Mouse (Mus musculus): ENCODE data around the gene Mark4. TPM values are rescaled to one million over a fixed set of nuclear protein-coding genes. Genes with fewer than 3 reads are reported as not detected.

The Mark4 gene
- polyA plus RNA-seq, 1 experiment from 2014 or later: 9.4 TPM

DNA sequence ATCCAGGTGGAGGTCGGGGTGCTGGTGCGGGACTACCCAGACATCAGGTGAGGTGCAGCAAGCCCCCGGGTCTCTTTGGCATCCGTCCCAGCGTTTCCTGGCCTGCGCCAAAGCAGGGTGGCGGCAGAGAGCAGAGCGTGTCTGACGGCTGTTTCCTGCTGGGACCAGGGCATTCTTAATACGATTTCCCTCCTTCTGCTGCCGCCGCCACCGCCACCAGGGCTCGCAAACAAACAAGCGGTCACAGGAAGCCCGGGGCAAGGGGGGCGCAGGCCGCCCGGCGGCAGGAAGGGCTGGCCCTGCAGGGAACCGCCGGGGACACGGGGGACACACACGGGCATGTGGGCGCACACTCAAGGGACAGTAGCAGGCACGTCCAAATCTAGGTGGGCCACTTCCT is 33.1 kb upstream of the Mark4 start:
- Histone ChIP-seq H3K27ac (peak overlapping the region; percentile 71), H3K9me3 (replicated peaks) (no peaks in the 10 kb centered on the region), H3K9ac (0 out of 2 replicates have a peak overlapping the region, but pooled peaks have one; percentile 19), H3K36me3 (no peaks in the 10 kb centered on the region), H3K27me3 (peaks cover 58% of the 10 kb centered on the region), H3K4me2 (peak overlapping the region; percentile 56), H3K4me1 (peaks cover 34% of the 10 kb centered on the region), H3K4me3 (replicated peaks) (peak overlapping the region; percentile 31)
- no peak for ATAC-seq (replicated peaks; ENCODE audit: low FRiP score)
- 3% methylated on average over 26 of the region's 26 CpGs for WGBS

DNA sequence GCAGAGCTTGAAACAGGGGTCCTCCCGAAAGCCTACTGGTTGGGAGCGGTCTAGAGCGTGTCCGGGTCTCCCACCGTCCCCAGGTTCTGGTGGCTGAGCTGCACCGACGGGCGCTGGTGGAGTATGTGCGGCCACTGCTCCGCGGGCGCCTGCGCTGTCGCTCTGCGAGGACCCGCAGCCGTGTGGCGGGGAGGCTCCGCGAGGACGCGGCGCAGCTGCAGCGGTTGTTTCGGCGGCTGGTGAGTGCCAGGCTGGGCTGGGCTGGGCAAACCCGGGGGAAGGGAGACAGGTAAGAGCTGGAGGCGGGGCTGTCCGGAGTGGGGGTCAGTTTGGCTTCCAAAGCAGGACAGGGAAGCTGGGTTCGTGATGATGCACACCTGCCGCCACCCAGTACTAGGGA is 30.9 kb upstream of the Mark4 start:
- H3K27me3 ChIP-seq: peaks cover 58% of the 10 kb centered on the region
- H3K9ac ChIP-seq: no peak overlapping the region
- WGBS: 12% methylated on average over 31 of the region's 31 CpGs
- ATAC-seq (replicated peaks; ENCODE audit: low FRiP score): 0 out of 2 replicates have a peak, but pooled peaks have one; percentile 50
- peak overlapping the region; percentile 47 for H3K4me2 ChIP-seq
- no peak overlapping the region for H3K27ac ChIP-seq
- peaks cover 19% of the 10 kb centered on the region for H3K4me1 ChIP-seq
- peak overlapping the region; percentile 17 for H3K4me3 ChIP-seq (replicated peaks)
- no peaks in the 10 kb centered on the region for H3K36me3 ChIP-seq
- H3K9me3 ChIP-seq (replicated peaks): no peaks in the 10 kb centered on the region

DNA sequence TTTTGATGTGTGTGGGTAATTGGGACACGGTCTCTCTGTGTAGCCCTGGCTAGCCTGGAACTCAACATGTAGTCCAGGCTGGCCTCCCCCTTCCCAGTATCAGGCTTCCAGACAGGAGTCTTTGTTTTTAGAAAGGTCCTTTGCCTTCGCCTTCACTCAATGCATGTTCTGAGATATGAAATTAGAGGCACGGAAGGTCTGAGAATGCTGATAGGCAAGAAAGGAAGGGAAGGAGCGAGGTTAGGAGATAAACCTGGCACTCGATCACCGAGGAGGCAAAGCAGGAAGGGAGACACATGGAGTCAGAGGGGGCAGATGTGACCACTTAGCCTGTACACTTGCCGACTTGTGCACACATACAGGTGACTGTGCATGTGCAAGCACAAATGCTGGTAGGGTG is 27.9 kb upstream of the Mark4 start:
- H3K4me3 ChIP-seq (replicated peaks): no peak overlapping the region
- no peak overlapping the region for H3K9ac ChIP-seq
- no peaks in the 10 kb centered on the region for H3K9me3 ChIP-seq (replicated peaks)
- WGBS: 91% methylated on average over 7 of the region's 7 CpGs
- peaks cover 10% of the 10 kb centered on the region for H3K4me1 ChIP-seq
- peaks cover 44% of the 10 kb centered on the region for H3K27me3 ChIP-seq
- no peak overlapping the region for H3K27ac ChIP-seq
- H3K36me3 ChIP-seq: no peaks in the 10 kb centered on the region
- no peak overlapping the region for H3K4me2 ChIP-seq
- ATAC-seq (replicated peaks; ENCODE audit: low FRiP score): no peak

DNA sequence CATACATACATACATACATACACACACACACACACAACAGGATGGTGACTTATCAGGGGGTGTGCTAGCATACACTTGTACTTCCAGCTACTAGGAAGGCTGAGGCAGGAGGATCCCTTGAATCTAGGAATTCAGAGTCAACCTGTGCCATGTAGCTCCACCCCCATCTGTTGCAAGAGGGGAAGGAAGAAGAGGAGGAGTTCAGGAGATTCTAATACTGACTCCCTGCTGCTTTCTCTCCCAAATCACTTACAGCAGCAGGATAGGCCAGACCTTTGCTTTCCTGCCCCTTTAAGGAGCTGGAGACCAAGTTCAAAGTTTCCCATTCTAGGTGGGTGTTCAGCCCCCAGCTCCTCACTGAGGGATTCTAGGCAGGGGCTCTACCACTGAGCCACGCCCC is 26.9 kb upstream of the Mark4 start:
- Histone ChIP-seq H3K27me3 (peaks cover 33% of the 10 kb centered on the region), H3K4me1 (peaks cover 8% of the 10 kb centered on the region), H3K36me3 (no peaks in the 10 kb centered on the region), H3K27ac (no peak overlapping the region), H3K4me3 (replicated peaks) (no peak overlapping the region), H3K9ac (no peak overlapping the region), H3K4me2 (no peak overlapping the region), H3K9me3 (replicated peaks) (no peaks in the 10 kb centered on the region)
- no peak for ATAC-seq (replicated peaks; ENCODE audit: low FRiP score)
- 88% methylated on average over 1 of the region's 1 CpGs for WGBS

DNA sequence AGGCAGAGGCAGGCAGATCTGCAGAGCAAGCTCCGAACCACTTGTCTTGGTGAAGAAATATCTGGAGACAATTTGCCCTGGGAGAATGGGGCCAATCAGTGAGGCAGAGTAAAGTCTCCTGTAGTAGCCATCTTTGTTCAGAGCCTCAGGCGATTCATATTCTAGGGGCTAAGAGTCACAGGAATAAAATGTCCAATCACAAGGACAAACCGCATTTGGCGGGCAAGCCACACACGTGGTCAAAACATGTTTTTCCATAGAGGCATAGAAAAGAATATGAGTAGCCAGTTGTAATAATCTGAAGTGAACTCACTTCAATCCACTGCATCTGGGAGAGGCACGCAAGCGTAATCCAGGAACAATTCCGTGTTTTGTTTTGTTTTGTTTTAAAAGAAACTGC is 24.7 kb upstream of the Mark4 start:
- 81% methylated on average over 8 of the region's 8 CpGs for WGBS
- Histone ChIP-seq H3K27me3 (peaks cover 11% of the 10 kb centered on the region), H3K4me1 (no peaks in the 10 kb centered on the region), H3K9me3 (replicated peaks) (no peaks in the 10 kb centered on the region), H3K4me3 (replicated peaks) (no peak overlapping the region), H3K4me2 (no peak overlapping the region), H3K27ac (no peak overlapping the region), H3K36me3 (no peaks in the 10 kb centered on the region), H3K9ac (no peak overlapping the region)
- no peak for ATAC-seq (replicated peaks; ENCODE audit: low FRiP score)

DNA sequence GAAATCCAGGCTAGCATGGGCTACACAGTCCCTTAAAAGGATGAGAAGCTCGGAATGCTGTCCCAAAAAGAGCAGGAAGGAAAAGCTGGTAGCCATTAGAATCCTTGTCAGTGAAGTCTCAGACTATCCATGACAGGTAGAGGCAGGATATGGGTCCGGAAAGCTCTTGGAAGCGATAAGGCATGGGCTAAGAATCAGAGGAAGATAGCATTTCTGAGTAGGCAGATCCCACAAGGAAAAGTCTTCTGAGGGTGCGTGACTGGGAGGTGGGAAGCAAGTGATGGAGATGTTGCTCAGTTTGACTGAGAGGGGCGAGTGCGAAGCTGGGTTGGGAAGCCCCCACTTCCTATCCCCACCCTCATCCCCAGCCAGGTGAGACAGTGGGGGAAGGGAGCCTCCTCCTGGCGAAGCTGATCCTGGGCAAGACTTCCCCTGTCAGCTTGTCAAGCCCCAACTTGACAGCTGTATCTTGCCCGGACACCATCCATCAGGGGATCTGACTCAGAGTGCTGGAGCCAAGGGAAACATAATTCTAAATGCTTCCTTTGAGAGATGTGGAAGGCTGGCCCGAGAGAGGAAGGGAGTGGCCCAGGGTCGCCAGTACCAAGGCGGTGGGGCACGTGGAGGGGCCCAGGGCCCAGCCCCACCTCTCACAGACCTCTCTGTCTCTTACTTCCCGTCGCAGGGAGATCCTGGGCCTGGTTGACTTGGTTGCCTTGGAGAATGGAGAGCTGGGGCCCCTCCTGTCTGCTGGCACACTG is 19.2 kb upstream of the Mark4 start:
- Histone ChIP-seq H3K9me3 (replicated peaks) (no peaks in the 10 kb centered on the region), H3K27me3 (peaks cover 25% of the 10 kb centered on the region), H3K27ac (peak overlapping the region; percentile 45), H3K4me2 (no peak overlapping the region), H3K4me3 (replicated peaks) (no peak overlapping the region), H3K9ac (no peak overlapping the region), H3K36me3 (no peaks in the 10 kb centered on the region), H3K4me1 (peaks cover 16% of the 10 kb centered on the region)
- ATAC-seq (replicated peaks; ENCODE audit: low FRiP score): no peak
- WGBS: 28% methylated on average over 14 of the region's 14 CpGs

DNA sequence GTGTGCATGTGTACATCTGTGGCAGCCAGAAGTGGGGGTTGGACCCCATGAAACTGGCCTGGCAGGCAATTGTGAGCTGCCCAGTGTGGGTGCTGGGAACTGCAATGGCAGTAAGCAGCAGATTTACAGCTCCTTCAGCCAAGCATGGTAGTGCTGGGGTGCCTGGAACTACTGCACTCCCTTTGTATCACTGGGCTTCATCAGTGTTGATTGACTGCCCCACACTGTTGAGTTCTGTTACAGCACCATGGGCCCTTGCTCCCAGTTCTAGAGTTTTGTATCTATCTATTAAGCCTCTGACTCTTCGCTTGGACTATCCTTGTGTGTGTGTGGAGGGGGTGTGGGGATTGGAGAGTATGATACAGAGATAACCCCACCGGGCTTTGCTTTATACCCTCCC is 18.5 kb upstream of the Mark4 start:
- H3K9me3 ChIP-seq (replicated peaks): no peaks in the 10 kb centered on the region
- H3K4me1 ChIP-seq: peaks cover 19% of the 10 kb centered on the region
- H3K27ac ChIP-seq: peak overlapping the region; percentile 45; the same call in 1 of the 2 replicates
- no peak overlapping the region for H3K4me3 ChIP-seq (replicated peaks)
- H3K9ac ChIP-seq: no peak overlapping the region
- H3K4me2 ChIP-seq: no peak overlapping the region
- peaks cover 33% of the 10 kb centered on the region for H3K27me3 ChIP-seq
- 78% methylated on average over 2 of the region's 2 CpGs for WGBS
- ATAC-seq (replicated peaks; ENCODE audit: low FRiP score): no peak
- H3K36me3 ChIP-seq: no peaks in the 10 kb centered on the region

DNA sequence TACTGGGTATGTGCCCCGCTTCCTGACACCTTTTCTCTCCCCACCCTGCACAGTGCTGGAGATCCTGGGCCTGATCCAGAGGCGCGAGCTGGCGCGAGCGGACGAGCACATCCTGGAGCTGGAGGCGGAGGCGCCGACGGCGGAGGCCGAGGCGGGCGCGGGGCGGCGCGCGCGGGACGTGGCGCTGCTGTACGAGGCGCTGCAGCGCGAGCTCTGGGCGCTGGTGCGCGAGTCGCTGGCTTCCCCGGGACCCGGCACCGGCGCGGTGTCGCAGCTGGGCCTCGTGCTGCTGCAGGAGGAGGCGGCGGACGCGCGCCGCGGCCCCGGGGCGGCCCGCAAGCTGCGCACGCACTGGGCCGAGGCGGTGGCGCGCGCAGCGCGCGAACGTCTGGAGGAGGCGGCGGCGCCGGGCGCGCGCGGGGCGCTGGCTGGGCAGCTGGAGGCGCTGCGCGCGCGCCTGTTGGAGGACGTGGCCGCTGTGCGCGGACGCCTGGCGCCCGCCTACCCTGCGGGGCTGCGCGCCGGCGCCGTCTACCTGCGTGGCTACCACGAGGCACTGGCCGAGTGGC is 15.3 kb upstream of the Mark4 start:
- ATAC-seq (replicated peaks; ENCODE audit: low FRiP score): peak; percentile 85
- H3K4me2 ChIP-seq: peak overlapping the region; percentile 93
- no peaks in the 10 kb centered on the region for H3K36me3 ChIP-seq
- peak overlapping the region; percentile 80 for H3K27ac ChIP-seq
- H3K9ac ChIP-seq: peak overlapping the region; percentile 60
- no peaks in the 10 kb centered on the region for H3K9me3 ChIP-seq (replicated peaks)
- WGBS: 1% methylated on average over 71 of the region's 89 CpGs
- peaks cover 62% of the 10 kb centered on the region for H3K27me3 ChIP-seq
- peak overlapping the region; percentile 62 for H3K4me3 ChIP-seq (replicated peaks)
- peaks cover 30% of the 10 kb centered on the region for H3K4me1 ChIP-seq

DNA sequence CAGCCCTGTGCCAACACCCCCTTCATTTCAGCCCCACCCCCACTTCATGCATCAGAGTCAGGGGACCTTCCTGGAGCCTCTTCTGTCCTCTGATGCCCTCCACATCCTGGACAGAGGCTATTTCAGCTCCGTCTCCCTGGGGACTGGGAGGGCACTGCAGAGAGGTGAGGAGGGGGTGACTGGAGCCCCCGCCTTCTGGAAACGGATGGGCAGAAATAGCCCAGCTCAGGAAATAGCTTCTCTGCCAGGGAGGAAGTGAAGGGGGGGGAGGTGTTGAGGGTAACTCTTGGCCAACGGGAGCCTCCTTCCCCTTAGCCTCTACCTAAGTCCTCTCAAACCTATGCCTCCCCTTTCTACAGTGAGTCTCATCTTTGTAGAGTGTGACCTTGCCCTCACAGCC is 13.8 kb upstream of the Mark4 start:
- no peak for ATAC-seq (replicated peaks; ENCODE audit: low FRiP score)
- Histone ChIP-seq H3K27me3 (peaks cover 70% of the 10 kb centered on the region), H3K36me3 (no peaks in the 10 kb centered on the region), H3K4me3 (replicated peaks) (no peak overlapping the region), H3K4me2 (peak overlapping the region; percentile 93), H3K4me1 (peaks cover 27% of the 10 kb centered on the region), H3K9me3 (replicated peaks) (no peaks in the 10 kb centered on the region), H3K27ac (peak overlapping the region; percentile 80; the same call in 1 of the 2 replicates), H3K9ac (no peak overlapping the region)
- 28% methylated on average over 4 of the region's 4 CpGs for WGBS

DNA sequence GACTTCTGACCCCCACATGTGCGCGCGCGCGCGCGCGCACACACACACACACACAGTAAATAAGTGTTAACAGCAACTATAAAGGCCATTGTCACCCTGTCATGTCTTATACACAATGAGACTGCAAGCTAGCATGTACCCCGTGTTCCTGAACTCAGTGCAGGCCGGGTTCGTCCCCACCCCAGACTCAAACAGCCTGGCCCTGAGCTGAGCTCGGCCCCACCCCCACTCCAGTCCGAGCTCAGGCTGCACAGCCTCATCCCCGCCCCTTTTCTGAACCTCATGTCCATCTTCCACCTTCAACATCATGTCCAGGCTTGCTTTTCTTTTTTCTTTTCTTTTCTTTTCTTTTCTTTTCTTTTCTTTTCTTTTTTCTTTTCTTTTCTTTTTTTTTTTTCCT is 11.7 kb upstream of the Mark4 start:
- Histone ChIP-seq H3K4me2 (no peak overlapping the region), H3K9ac (no peak overlapping the region), H3K27me3 (peaks cover 70% of the 10 kb centered on the region), H3K9me3 (replicated peaks) (no peaks in the 10 kb centered on the region), H3K4me3 (replicated peaks) (no peak overlapping the region), H3K36me3 (no peaks in the 10 kb centered on the region), H3K4me1 (peaks cover 27% of the 10 kb centered on the region), H3K27ac (no peak overlapping the region)
- WGBS: 28% methylated on average over 14 of the region's 14 CpGs
- no peak for ATAC-seq (replicated peaks; ENCODE audit: low FRiP score)

DNA sequence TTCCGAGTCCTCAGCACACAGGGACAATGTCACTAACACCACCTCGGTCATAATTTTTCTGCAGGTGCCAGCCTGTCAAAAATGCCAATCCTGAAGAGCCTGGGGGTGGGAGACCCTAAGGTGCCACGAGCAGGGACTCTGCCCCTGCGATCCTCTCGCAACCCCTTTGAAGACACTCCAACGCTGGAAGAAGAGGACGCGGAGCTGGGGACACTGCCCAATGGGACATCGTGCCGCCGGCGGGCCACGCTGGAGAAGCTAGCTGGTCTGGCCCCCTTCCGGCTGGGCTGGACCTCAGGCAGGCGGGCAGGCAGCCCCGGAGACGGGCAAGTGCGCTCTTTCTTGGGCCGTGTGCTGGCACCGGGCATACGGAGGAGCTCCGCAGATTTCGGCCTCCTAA is 10.8 kb upstream of the Mark4 start:
- no peak overlapping the region for H3K27ac ChIP-seq
- no peak overlapping the region for H3K9ac ChIP-seq
- peak overlapping the region; percentile 9; the same call in 1 of the 2 replicates for H3K4me3 ChIP-seq (replicated peaks)
- peaks cover 30% of the 10 kb centered on the region for H3K4me1 ChIP-seq
- WGBS: 33% methylated on average over 23 of the region's 23 CpGs
- no peaks in the 10 kb centered on the region for H3K9me3 ChIP-seq (replicated peaks)
- peaks cover 69% of the 10 kb centered on the region for H3K27me3 ChIP-seq
- no peak for ATAC-seq (replicated peaks; ENCODE audit: low FRiP score)
- H3K4me2 ChIP-seq: no peak overlapping the region
- no peaks in the 10 kb centered on the region for H3K36me3 ChIP-seq

DNA sequence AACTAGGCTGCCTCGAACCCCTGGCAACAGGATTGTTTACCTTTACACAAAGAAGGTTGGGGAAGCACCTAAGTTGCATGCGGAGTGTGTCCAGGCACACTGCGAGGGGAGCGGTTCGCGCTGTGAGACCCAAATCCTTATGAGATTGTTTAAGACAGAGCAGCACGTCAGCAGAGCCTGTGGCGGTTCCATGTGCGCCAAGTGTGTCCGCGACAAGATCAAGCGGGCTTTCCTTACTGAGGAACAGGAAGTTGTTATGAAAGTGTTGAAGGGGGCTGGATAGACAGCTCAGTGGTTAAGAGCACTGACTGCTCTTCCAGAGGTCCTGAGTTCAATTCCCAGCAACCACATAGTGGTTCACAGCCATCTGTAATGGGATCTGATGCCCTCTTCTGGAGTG is 9.7 kb upstream of the Mark4 start:
- no peaks in the 10 kb centered on the region for H3K36me3 ChIP-seq
- peaks cover 64% of the 10 kb centered on the region for H3K27me3 ChIP-seq
- H3K9ac ChIP-seq: no peak overlapping the region
- H3K27ac ChIP-seq: no peak overlapping the region
- H3K9me3 ChIP-seq (replicated peaks): no peaks in the 10 kb centered on the region
- 74% methylated on average over 12 of the region's 12 CpGs for WGBS
- no peak for ATAC-seq (replicated peaks; ENCODE audit: low FRiP score)
- H3K4me2 ChIP-seq: no peak overlapping the region
- H3K4me1 ChIP-seq: peaks cover 28% of the 10 kb centered on the region
- H3K4me3 ChIP-seq (replicated peaks): no peak overlapping the region
